Mouse (Mus musculus): ENCODE data around the gene Slc7a5. TPM values are rescaled to one million over a fixed set of nuclear protein-coding genes. Genes with fewer than 3 reads are reported as not detected.
A peak's percentile ranks its signal among the peaks of the same experiment; 100 is the strongest.

Slc7a5 gene
- total RNA-seq (2012; rRNA removed) (156 and 207 TPM in 2 replicates), total RNA-seq (2014; rRNA removed) (110 and 119 TPM in 2 replicates), polyA plus RNA-seq (2012; ENCODE audit: insufficient read length, low read depth) (235 and 291 TPM in 2 replicates)

GRCm38 (mm10) chr8:121907587-121908248 is at the start of gene Slc7a5:
Slc7a5 (minus strand) TSS chr8:121907694.
- Histone ChIP-seq H3K9ac (ENCODE audit: insufficient read depth, low read depth) (peak within 1 kb of the TSS; percentile 89), H3K9me3 (replicated peaks; ENCODE audit: low read length) (no peaks in the 10 kb centered on the region), H3K79me2 (replicated peaks; ENCODE audit: control insufficient read depth, extremely low read depth, insufficient read depth, poor library complexity, severe bottlenecking) (peaks cover 63% of the 10 kb centered on the region), H3K4me2 (ENCODE audit: insufficient read depth, low read depth, poor library complexity, severe bottlenecking) (peak within 1 kb of the TSS; percentile 53), H3K36me3 (replicated peaks in 1 of 2; ENCODE audit: control insufficient read depth in 1 of 2, insufficient read depth in 1 of 2, low read length in 1 of 2) (peaks cover 29 to 38% of the 10 kb centered on the region in 2 experiments), H3K4me3 (replicated peaks in 1 of 3; ENCODE audit: low read depth in 2 of 3, low read length in 2 of 3, poor library complexity in 1 of 3) (peak within 1 kb of the TSS; percentile 79 to 100 (median 98)), H3K27ac (ENCODE audit: insufficient read depth, low read depth) (peak within 1 kb of the TSS; percentile 61), H3K4me1 (ENCODE audit: control insufficient read depth in 1 of 2, insufficient read depth in 2 of 2) (peaks cover 26 to 41% of the 10 kb centered on the region in 2 experiments), H3K27me3 (replicated peaks) (no peaks in the 10 kb centered on the region)
- dilution Hi-C loops (cut with MboI; ENCODE audit: extremely low pct_ligation_motif_present, extremely low pct_unique_long_range_greater_than_20kb, low sequenced_read_pairs) = no loop called here
- peak; percentile 94 for DNase-seq (ENCODE audit: extremely low read depth)
- TF ChIP-seq MEF2A (IDR thresholded peaks at IDR 0.05; ENCODE audit: borderline replicate concordance, low read depth, low read length) (0 out of 2 replicates have a peak, but pooled peaks have one; percentile 13), POLR2A (IDR thresholded peaks at IDR 0.05; ENCODE audit: low read depth, low read length) (peak; percentile 99), MXI1 (IDR thresholded peaks at IDR 0.05; ENCODE audit: low read depth, low read length) (peak; percentile 100), ZMIZ1 (IDR thresholded peaks at IDR 0.05; ENCODE audit: low read depth, low read length) (peak; percentile 99), ZC3H11A (IDR thresholded peaks at IDR 0.05; ENCODE audit: low read depth, low read length) (no peak), SIN3A (IDR thresholded peaks at IDR 0.05; ENCODE audit: low read length) (peak; percentile 97), ZNF384 (IDR thresholded peaks at IDR 0.05; ENCODE audit: low read depth, low read length) (no peak), USF1 (IDR thresholded peaks at IDR 0.05; ENCODE audit: low read depth, low read length) (peak; percentile 16; the same call in 1 of the 2 replicates), NRF1 (IDR thresholded peaks at IDR 0.05; ENCODE audit: low read depth, low read length) (peak; percentile 69), UBTF (IDR thresholded peaks at IDR 0.05; ENCODE audit: low read depth, low read length) (peak; percentile 56; the same call in 1 of the 2 replicates), RCOR1 (conservative IDR thresholded peaks at IDR 0.05; ENCODE audit: low read depth, low read length) (no peak), TBP (conservative IDR thresholded peaks at IDR 0.05; ENCODE audit: low read depth, low read length) (peak; percentile 93), ELF1 (IDR thresholded peaks at IDR 0.05; ENCODE audit: low read depth, low read length) (peak; percentile 69), HCFC1 (IDR thresholded peaks at IDR 0.05; ENCODE audit: low read depth, low read length) (0 out of 2 replicates have a peak, but pooled peaks have one; percentile 7), ETS1 (conservative IDR thresholded peaks at IDR 0.05; ENCODE audit: low read depth, low read length) (peak; percentile 12; the same call in 1 of the 2 replicates), BHLHE40 (IDR thresholded peaks at IDR 0.05; ENCODE audit: low read depth, low read length) (peak; percentile 72), MAFK (IDR thresholded peaks at IDR 0.05; ENCODE audit: insufficient replicate concordance, low read length) (no peak), CHD1 (IDR thresholded peaks at IDR 0.05; ENCODE audit: low read depth, low read length) (no peak), NELFE (IDR thresholded peaks at IDR 0.05; ENCODE audit: low read depth, low read length) (peak; percentile 99), MAX (IDR thresholded peaks at IDR 0.05; ENCODE audit: low read length) (peak; percentile 95), POLR2AphosphoS2 (IDR thresholded peaks at IDR 0.05; ENCODE audit: low read depth, low read length) (peak; percentile 94), MYC (IDR thresholded peaks at IDR 0.05; ENCODE audit: low read depth, low read length) (peak; percentile 98), TCF12 (IDR thresholded peaks at IDR 0.05; ENCODE audit: low read depth, low read length) (peak; percentile 95), IRF4 (IDR thresholded peaks at IDR 0.05; ENCODE audit: low read depth, low read length) (peak; percentile 24), JUND (conservative IDR thresholded peaks at IDR 0.05; ENCODE audit: low read depth, low read length) (no peak)
- in situ Hi-C loops (cut with MboI; ENCODE audit: low pct_ligation_motif_present, low pct_unique_long_range_greater_than_20kb, low sequenced_read_pairs) = loop anchor here (5.0 kb wide), 1 partner anchor 55 kb away; no protein-coding TSS in a partner anchor

Measured in CH12.LX (cell line).